Mouse (Mus musculus): ENCODE measurements around the gene Tnfrsf13c.

Gene Tnfrsf13c

GRCm38 (mm10) chr15:82230098-82230611 is 6.0 kb upstream of the Tnfrsf13c start:
- no peak for DNase-seq (ENCODE audit: extremely low spot score, low read depth, low spot score)

DNA sequence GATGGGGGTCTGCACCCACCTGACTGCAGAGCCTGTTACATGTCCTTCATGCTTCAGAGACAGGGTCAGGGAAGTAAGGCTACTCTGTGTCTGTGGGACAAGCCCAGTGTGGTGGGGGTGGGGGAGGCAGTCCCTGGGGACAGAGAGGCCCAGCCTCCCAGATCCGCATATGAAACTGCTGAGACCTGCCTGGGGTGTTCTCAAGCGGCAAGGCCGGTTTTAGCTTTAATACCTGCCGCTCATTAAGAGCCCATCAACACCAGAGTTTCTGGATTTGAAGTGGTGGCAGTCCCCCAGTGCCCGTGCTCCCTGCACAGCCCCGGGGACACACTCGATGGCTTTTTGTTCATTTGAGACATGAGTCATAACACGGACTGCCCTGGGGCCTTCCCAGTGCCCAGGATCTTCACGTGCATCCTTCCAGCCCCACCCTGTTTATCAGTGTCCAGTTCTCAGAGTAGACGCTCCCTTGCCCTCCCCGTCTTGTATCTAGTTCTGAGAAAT is 5.4 kb upstream of the Tnfrsf13c start:
- no peak for DNase-seq (ENCODE audit: extremely low spot score, low read depth, low spot score)

GRCm38 (mm10) chr15:82225769-82226168 is 1.6 kb upstream of the Tnfrsf13c start:
- no peak for DNase-seq (ENCODE audit: extremely low spot score, low read depth, low spot score)

DNA sequence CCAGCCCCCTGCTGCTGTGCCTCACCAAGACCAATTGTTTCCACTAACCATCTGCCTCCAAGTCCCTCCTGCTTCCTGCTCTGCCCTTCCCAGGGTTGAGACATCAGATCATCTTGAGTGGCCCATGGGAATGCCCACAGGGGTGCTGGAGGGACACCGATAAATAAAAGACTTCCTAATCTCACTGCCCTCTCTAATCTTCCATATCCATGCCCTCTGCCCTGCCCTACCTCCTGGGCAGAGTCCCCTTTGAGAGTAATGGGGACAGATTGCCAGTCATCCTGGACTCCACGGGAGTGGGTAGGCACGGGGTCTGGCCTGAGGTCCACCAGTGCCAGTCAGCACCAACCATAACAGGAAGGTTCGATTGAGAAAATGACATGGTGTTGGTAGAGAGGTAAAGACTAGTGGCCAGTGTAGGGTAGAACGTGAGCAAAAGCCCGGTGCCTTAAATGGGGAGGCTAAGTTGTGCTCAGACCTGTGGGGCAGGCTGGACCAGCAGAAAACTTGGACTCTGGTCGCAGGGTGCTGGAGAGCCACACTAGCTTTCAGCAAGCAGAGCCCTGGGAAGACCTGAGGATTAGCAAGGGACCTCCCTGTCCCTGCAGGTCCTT is 540 bp upstream of the Tnfrsf13c start:
- DNase-seq (ENCODE audit: extremely low spot score, low read depth, low spot score): no peak

DNA sequence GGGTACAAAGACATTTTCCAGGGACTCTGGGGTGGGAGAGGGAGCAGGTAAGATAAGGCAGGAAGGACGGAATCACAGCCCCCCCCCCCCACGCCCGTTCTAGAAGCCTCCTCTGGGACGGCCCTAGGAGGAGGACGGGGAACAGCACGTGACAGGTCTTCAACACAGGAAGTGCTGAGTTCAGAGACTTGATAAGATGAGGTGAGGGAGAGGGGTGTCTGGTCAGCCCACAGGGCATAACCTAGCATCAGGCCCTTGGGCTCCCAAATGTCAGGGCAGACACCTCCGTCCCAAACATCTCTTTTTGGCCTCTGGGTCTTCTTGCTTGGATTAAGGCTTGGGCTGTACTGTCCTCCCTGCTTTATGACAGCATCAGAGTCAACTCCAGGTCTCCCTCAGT is 918 bp downstream of the Tnfrsf13c start:
- no peak for DNase-seq (ENCODE audit: extremely low spot score, low read depth, low spot score)

- no peak for DNase-seq (ENCODE audit: extremely low spot score, low read depth, low spot score)
These were observed 2.9 kb downstream of the Tnfrsf13c start for GRCm38 (mm10) chr15:82221104-82221860.

DNA sequence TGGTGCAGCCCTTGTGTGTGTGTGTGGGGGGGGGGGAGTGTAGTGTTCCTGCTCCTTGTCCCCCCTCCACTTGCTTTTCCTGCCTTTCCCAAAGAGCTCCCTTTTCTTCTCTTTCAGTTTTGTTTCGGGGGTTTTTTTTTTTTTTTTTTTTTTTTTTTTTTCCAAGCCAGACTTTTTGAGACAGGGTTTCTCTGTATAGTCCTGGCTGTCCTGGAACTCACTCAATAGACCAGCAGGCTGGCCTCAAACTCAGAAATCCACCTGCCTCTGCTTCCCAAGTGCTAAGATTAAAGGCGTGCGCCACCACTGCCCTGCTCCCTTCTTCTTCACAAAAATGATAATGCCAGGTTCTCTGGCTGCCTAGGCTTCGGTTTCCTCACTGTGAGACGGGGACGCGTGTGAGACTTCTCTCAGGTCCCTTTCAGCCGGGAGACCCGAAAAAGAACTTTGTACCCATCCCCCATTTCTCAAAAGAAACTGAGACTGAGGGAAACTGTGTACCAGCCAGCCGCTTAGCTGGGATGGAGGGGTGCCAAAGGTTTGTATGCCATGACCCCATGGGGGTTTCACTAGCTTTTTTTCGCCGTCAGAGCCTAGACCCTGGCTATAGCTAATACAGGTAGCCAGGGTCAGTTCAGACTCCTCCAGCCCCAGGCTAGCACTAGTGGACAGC is 4.0 kb downstream of the Tnfrsf13c start:
- DNase-seq (ENCODE audit: extremely low spot score, low read depth, low spot score): no peak

- no peak for DNase-seq (ENCODE audit: extremely low spot score, low read depth, low spot score)
These were observed 5.1 kb downstream of the Tnfrsf13c start for GRCm38 (mm10) chr15:82218778-82219666.

- DNase-seq (ENCODE audit: extremely low spot score, low read depth, low spot score): no peak
These were observed 6.2 kb downstream of the Tnfrsf13c start for GRCm38 (mm10) chr15:82217980-82218379.

DNA sequence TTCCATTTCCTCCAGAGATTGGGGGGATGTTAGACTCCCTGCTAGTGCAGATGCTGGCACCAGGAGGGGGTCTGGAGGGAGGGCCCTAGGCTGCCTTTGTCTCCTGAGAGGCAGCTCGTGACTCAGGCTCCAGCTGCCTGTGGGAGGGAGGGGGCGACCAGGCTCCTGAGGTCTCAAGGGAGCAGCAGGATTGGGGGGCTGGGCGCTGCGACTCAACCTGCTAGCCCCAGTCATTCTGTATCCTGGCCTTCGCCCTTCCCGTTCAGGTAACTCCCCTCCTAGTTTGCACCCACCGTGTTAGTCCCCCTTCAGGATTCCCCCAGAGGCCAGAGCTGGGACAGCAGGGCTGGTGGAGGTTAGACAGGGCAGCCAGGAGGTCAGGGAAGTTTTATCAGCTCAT is 7.1 kb downstream of the Tnfrsf13c start:
- DNase-seq (ENCODE audit: extremely low spot score, low read depth, low spot score): no peak

GRCm38 (mm10) chr15:82216142-82216827 is 7.9 kb downstream of the Tnfrsf13c start:
- no peak for DNase-seq (ENCODE audit: extremely low spot score, low read depth, low spot score)

DNA sequence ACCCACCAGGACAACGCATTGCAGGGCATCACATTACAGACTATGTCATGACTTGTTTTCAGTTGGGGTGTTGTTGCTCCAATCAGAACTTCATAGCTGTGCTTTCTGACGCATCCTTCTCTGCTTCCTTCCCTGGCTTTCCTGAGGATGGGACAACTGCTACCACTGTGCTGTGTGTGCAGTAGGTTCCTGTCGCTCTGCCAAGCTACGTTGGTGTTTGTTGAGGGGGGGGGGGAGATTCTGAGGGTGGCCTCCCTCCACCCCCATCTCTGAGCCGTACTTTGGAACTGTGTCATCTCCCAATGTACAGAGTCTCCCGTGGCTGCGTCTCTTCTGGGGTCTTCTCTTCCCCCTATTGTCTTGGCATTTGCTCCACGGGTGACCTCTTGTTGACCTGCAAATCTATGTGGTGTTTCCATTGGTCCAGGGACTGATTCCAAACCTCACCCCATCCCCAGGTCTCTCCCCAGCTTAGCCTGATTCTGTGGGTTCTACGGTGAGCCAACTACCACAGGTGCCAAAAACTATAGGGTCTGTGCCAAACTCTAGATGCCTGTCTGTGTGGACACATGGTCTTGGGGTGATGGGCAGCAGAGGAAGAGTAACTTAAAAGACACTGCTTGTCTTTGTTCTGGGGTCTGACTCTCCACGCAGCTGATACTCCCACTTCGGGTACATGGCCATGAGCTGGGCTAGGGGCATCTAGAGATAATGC is 8.7 kb downstream of the Tnfrsf13c start:
- no peak for DNase-seq (ENCODE audit: extremely low spot score, low read depth, low spot score)

DNA sequence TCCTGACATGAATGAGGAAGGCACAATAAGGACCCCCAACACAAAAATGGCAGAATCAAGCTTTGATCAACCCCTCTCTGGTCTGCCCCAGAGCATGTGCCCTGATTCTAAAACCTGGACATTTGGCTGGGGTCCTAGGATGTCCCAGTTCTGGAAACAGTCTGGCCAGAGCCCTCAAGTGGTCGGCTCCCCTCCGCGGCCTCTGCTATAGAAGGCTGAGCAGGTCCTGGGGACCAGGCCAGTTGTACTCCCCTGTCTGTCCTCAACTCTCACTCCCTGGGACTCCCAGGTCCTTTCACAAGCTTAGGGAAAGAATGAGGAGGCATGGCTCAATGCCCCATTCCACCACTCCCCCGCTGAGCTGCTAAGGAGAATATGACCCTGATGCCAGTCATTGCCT is 10.9 kb downstream of the Tnfrsf13c start:
- no peak for DNase-seq (ENCODE audit: extremely low spot score, low read depth, low spot score)

DNA sequence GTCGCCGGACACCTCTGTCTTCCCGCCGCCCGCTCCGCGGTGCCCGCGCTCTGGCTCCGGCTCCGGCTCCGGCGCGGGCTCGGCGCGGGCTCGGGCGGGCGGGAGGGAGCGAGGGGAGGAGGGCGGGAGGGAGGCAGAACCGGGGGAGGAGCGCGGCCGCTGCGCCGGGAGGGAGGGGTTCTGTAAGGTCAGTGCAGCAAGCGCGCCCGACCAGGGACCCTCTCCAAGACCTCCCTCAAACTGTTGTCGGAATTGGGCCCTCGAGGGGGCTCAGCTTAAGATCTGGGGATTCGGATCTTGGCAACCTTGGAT is 11.5 kb downstream of the Tnfrsf13c start, which contains the start of gene Shisa8:
Shisa8 (minus strand) TSS at position 64 of the 312 bp plus-strand sequence.
- no peak for DNase-seq (ENCODE audit: extremely low spot score, low read depth, low spot score)

DNA sequence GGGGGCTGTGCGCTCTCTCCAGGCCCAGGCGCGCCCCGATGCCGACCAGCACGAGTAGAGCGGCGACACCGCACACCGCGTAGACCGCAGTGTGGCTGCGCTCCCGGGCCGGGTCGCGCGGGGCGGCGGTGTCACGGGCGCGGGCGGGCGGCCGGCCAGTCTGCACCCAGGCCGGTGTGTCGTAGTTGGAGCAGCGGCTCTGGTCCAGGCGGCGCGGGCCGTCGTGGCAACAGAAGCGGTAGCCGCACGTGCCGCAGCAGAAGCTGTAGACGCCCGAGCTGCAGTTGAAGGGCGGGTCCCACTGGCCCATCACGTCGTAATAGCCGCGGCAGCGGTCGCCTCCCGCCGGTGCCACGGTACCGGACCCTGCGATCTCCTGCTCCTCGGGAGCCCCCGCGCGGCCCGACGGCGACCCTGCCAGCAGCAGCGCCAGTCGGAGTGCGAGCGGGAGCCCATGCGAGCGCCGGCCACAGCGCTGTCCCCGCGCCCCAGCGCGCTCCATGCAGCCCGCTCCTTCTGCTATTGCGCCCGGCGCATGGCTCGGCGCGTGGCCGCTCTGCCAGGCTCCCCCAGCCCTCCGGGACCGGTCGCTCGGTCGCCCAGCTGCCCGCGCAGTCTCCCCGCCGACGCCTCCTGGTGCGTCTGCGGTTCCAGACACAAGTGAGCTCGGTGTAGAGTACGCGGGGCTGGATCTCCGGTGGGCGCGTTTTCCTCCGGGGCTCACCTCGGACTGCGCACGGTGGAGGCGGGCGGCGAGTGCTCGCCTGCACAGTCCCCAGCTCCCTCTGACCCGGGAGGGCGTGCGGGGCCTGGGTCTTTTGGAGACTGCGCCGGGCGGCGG is 12.0 kb downstream of the Tnfrsf13c start:
- DNase-seq (ENCODE audit: extremely low spot score, low read depth, low spot score): no peak

- DNase-seq (ENCODE audit: extremely low spot score, low read depth, low spot score): no peak
These were observed 12.9 kb downstream of the Tnfrsf13c start for GRCm38 (mm10) chr15:82211281-82211680.

GRCm38 (mm10) chr15:82210801-82211200 is 13.4 kb downstream of the Tnfrsf13c start:
- no peak for DNase-seq (ENCODE audit: extremely low spot score, low read depth, low spot score)

DNA sequence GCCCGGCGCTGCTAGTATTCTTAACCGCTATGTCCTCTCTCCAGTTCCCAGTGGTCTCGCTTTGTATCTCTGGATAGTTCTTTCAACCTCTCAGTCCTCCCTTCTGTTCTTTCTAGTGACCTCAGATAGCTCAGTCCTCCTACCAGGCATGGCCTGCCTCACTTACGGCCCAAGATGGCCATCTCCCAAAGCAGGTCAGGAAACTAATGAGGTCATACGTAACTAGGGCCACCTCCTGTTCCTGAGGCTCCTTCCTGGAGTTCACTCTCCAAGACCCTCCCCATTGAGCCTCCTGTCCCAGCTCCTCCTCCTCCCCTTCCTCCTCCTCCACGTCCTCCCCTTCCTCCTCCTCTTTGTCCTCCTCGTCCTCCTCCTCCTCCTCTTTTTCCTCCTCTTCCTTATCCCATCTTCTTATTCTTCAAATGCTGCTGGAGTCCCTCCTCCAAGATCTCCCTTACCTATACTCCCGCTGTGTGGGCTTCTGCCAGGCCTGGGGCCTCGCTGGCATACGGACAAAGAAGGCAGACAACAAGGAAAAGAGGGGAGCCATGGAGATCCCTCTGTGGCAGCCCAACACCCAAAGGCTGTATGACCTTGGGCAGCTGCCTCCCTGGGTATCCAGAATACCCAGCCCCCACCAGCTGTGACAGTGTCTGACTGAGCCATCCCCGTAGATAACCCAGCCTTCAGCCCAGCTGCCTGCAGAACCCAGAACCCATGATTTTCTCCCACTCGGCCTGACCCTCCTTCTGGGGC is 14.7 kb downstream of the Tnfrsf13c start:
- DNase-seq (ENCODE audit: extremely low spot score, low read depth, low spot score): no peak

Data from hindlimb bud, embryonic 11.5 days (tissue).